Mouse (Mus musculus) intestine, embryonic 14.5 days (tissue): ENCODE data around the gene Asap3. TPM values are rescaled to one million over a fixed set of nuclear protein-coding genes. Genes with fewer than 3 reads are reported as not detected.

Experiments
- ATAC-seq: fragments of 200-750 bp; cut with Nextera tagmentation; replicated peaks from 2 replicates; pipeline ENCODE4 v1.8.0; 2017; ENCODE audit warnings: low read depth, moderate number of reproducible peaks, moderate TSS enrichment, moderate library complexity; ENCODE audit not compliant: low FRiP score, low TSS enrichment
- DNase-seq: peaks from one replicate; pipeline ENCODE4 v3.0.0-alpha.2; 2018; ENCODE audit warnings: low spot score
- H3K27ac ChIP-seq: fragments of 300-500 bp; sonication (generic); 2 replicates; pipeline ENCODE4 v1.5.1; 2014; ENCODE audit warnings: low read depth, mild to moderate bottlenecking, control low read depth
- H3K27me3 ChIP-seq: fragments of 300-500 bp; sonication (generic); replicated peaks from 2 replicates; pipeline ENCODE4 v1.6.1; 2014; ENCODE audit warnings: low read length, control low read depth; ENCODE audit not compliant: control insufficient read depth, insufficient read depth
- H3K36me3 ChIP-seq: fragments of 300-500 bp; sonication (generic); 2 replicates; pipeline ENCODE4 v1.6.1; 2014; ENCODE audit warnings: low read length, control low read depth; ENCODE audit not compliant: control insufficient read depth, insufficient read depth
- H3K4me1 ChIP-seq: fragments of 300-500 bp; sonication (generic); replicated peaks from 2 replicates; pipeline ENCODE4 v1.6.1; 2014; ENCODE audit warnings: low read length, control low read depth, mixed read lengths; ENCODE audit not compliant: control insufficient read depth, insufficient read depth
- H3K4me2 ChIP-seq: fragments of 300-500 bp; sonication (generic); 2 replicates; pipeline ENCODE4 v1.6.1; 2014; ENCODE audit warnings: low read length
- H3K4me3 ChIP-seq: fragments of 300-500 bp; sonication (generic); 2 replicates; pipeline ENCODE4 v1.5.1; 2014; ENCODE audit warnings: low read depth, low read length, control low read depth, mixed read lengths
- H3K9ac ChIP-seq: fragments of 300-500 bp; sonication (generic); 2 replicates; pipeline ENCODE4 v1.6.1; 2014; ENCODE audit warnings: mild to moderate bottlenecking, low read length
- H3K9me3 ChIP-seq: fragments of 300-500 bp; sonication (generic); 2 replicates; pipeline ENCODE4 v1.6.1; 2016; ENCODE audit warnings: low read length, control low read depth; ENCODE audit not compliant: control insufficient read depth
- WGBS: fragments of 180-500 bp; shearing (Covaris S2); extraction: QIAGEN DNeasy Blood & Tissue Kit; methylation state at CpG from one replicate; pipeline ENCODE4 v1.1.7; 2014; 5-methylcytosine and 5-hydroxymethylcytosine counted together
- polyA plus RNA-seq: library from polyadenylated mRNA; unstranded; fragments of >200 nt; fragmentation: Nextera tagmentation; extraction: Ambion mirVana; gene quantifications from 2 replicates; pipeline ENCODE4 v1.2.1, GENCODE M21; 2014

Asap3 gene
- polyA plus RNA-seq, 1 experiment from 2014 or later, result 4.6 TPM

- Histone ChIP-seq H3K27ac (no peak overlapping the region), H3K9me3 (no peaks in the 10 kb centered on the region), H3K27me3 (no peaks in the 10 kb centered on the region), H3K9ac (no peak overlapping the region), H3K36me3 (peaks cover 28% of the 10 kb centered on the region), H3K4me1 (no peaks in the 10 kb centered on the region), H3K4me2 (no peak overlapping the region), H3K4me3 (no peak overlapping the region)
- no peak for DNase-seq
- 84% methylated on average over 6 of the region's 6 CpGs for WGBS
- ATAC-seq, result no peak
Observed at GRCm38 (mm10) chr4:136188973-136189737, 17.0 kb upstream of the Asap3 start.

- H3K9ac ChIP-seq, result no peak overlapping the region
- peaks cover 28% of the 10 kb centered on the region for H3K36me3 ChIP-seq
- no peak overlapping the region for H3K4me3 ChIP-seq
- 84% methylated on average over 8 of the region's 8 CpGs for WGBS
- H3K4me2 ChIP-seq, result no peak overlapping the region
- H3K27me3 ChIP-seq, result no peaks in the 10 kb centered on the region
- no peaks in the 10 kb centered on the region for H3K4me1 ChIP-seq
- DNase-seq (no peak), ATAC-seq (no peak)
- H3K9me3 ChIP-seq, result no peaks in the 10 kb centered on the region
- H3K27ac ChIP-seq, result no peak overlapping the region
Observed at GRCm38 (mm10) chr4:136189912-136190311, 16.3 kb upstream of the Asap3 start.

GRCm38 (mm10) chr4:136193571-136193970 lies 12.6 kb upstream of the Asap3 start:
- ATAC-seq, result no peak
- Histone ChIP-seq H3K27me3 (no peaks in the 10 kb centered on the region), H3K9me3 (no peaks in the 10 kb centered on the region), H3K4me2 (no peak overlapping the region), H3K27ac (no peak overlapping the region), H3K4me1 (no peaks in the 10 kb centered on the region), H3K9ac (no peak overlapping the region), H3K36me3 (peaks cover 13% of the 10 kb centered on the region), H3K4me3 (no peak overlapping the region)
- WGBS, result 80% methylated on average over 3 of the region's 3 CpGs
- DNase-seq, result no peak

- ATAC-seq (no peak), DNase-seq (no peak)
- Histone ChIP-seq H3K9ac (no peak overlapping the region), H3K4me2 (no peak overlapping the region), H3K36me3 (peaks cover 12% of the 10 kb centered on the region), H3K27ac (no peak overlapping the region), H3K9me3 (no peaks in the 10 kb centered on the region), H3K27me3 (no peaks in the 10 kb centered on the region), H3K4me1 (no peaks in the 10 kb centered on the region), H3K4me3 (no peak overlapping the region)
- WGBS, result 58% methylated on average over 7 of the region's 7 CpGs
Observed at GRCm38 (mm10) chr4:136195029-136195428, 11.1 kb upstream of the Asap3 start.

GRCm38 (mm10) chr4:136195629-136196028 lies 10.5 kb upstream of the Asap3 start:
- Histone ChIP-seq H3K36me3 (peaks cover 12% of the 10 kb centered on the region), H3K4me1 (no peaks in the 10 kb centered on the region), H3K27ac (no peak overlapping the region), H3K4me3 (no peak overlapping the region), H3K4me2 (no peak overlapping the region), H3K9me3 (no peaks in the 10 kb centered on the region), H3K9ac (no peak overlapping the region), H3K27me3 (no peaks in the 10 kb centered on the region)
- 71% methylated on average over 9 of the region's 9 CpGs for WGBS
- ATAC-seq (no peak), DNase-seq (no peak)

GRCm38 (mm10) chr4:136196201-136196600 lies 10.0 kb upstream of the Asap3 start:
- Histone ChIP-seq H3K27ac (no peak overlapping the region), H3K4me3 (no peak overlapping the region), H3K9me3 (no peaks in the 10 kb centered on the region), H3K36me3 (peaks cover 12% of the 10 kb centered on the region), H3K9ac (no peak overlapping the region), H3K4me2 (no peak overlapping the region), H3K27me3 (no peaks in the 10 kb centered on the region), H3K4me1 (no peaks in the 10 kb centered on the region)
- ATAC-seq (no peak), DNase-seq (no peak)
- WGBS, result 75% methylated on average over 10 of the region's 10 CpGs

GRCm38 (mm10) chr4:136198846-136199245 lies 7.3 kb upstream of the Asap3 start:
- Histone ChIP-seq H3K4me2 (no peak overlapping the region), H3K9me3 (no peaks in the 10 kb centered on the region), H3K36me3 (no peaks in the 10 kb centered on the region), H3K4me1 (no peaks in the 10 kb centered on the region; the same call in 1 of the 2 replicates), H3K27ac (no peak overlapping the region), H3K4me3 (no peak overlapping the region), H3K27me3 (no peaks in the 10 kb centered on the region), H3K9ac (no peak overlapping the region)
- DNase-seq (no peak), ATAC-seq (no peak)
- 69% methylated on average over 7 of the region's 7 CpGs for WGBS

- Histone ChIP-seq H3K36me3 (no peaks in the 10 kb centered on the region), H3K27ac (no peak overlapping the region), H3K27me3 (no peaks in the 10 kb centered on the region), H3K9ac (no peak overlapping the region), H3K4me1 (no peaks in the 10 kb centered on the region; the same call in 1 of the 2 replicates), H3K4me3 (no peak overlapping the region), H3K9me3 (no peaks in the 10 kb centered on the region), H3K4me2 (no peak overlapping the region)
- DNase-seq (no peak), ATAC-seq (no peak)
- 25% methylated on average over 9 of the region's 9 CpGs for WGBS
Observed at GRCm38 (mm10) chr4:136199562-136200292, 6.4 kb upstream of the Asap3 start.
